Mouse (Mus musculus) hindbrain, embryonic 16.5 days (tissue): ENCODE data around the gene Wdr93. TPM values are rescaled to one million over a fixed set of nuclear protein-coding genes. Genes with fewer than 3 reads are reported as not detected.

Experiments used
- ATAC-seq: fragments of 200-750 bp; cut with Nextera tagmentation; 2 replicates; pipeline ENCODE4 v1.8.0; 2017; ENCODE audit warnings: moderate TSS enrichment, moderate library complexity
- H3K27ac ChIP-seq: fragments of 300-500 bp; sonication (generic); 2 replicates; pipeline ENCODE4 v1.5.1; 2014; ENCODE audit warnings: low read depth, mild to moderate bottlenecking, control low read depth, low read length, moderate library complexity
- H3K27me3 ChIP-seq: fragments of 300-500 bp; sonication (generic); replicated peaks from 2 replicates; pipeline ENCODE4 v1.6.1; 2014; ENCODE audit warnings: low read length; ENCODE audit not compliant: control insufficient read depth, insufficient read depth
- H3K36me3 ChIP-seq: fragments of 300-500 bp; sonication (generic); 2 replicates; pipeline ENCODE4 v1.6.1; 2014; ENCODE audit warnings: mild to moderate bottlenecking, low read length, moderate library complexity, mixed read lengths; ENCODE audit not compliant: control insufficient read depth, insufficient read depth
- H3K4me1 ChIP-seq: fragments of 300-500 bp; sonication (generic); 2 replicates; pipeline ENCODE4 v1.6.1; 2014; ENCODE audit warnings: low read depth, low read length; ENCODE audit not compliant: control insufficient read depth, insufficient read depth
- H3K4me2 ChIP-seq: fragments of 300-500 bp; sonication (generic); 2 replicates; pipeline ENCODE4 v1.6.1; 2014; ENCODE audit warnings: mild to moderate bottlenecking, low read length, control low read depth, moderate library complexity
- H3K4me3 ChIP-seq: fragments of 300-500 bp; sonication (generic); 2 replicates; pipeline ENCODE4 v1.5.1; 2014; ENCODE audit warnings: mild to moderate bottlenecking, low read length, control low read depth, moderate library complexity
- H3K9ac ChIP-seq: fragments of 300-500 bp; sonication (generic); 2 replicates; pipeline ENCODE4 v1.6.1; 2014; ENCODE audit warnings: low read depth, mild to moderate bottlenecking, control low read depth, low read length, moderate library complexity
- H3K9me3 ChIP-seq: fragments of 300-500 bp; sonication (generic); 2 replicates; pipeline ENCODE4 v1.6.1; 2014; ENCODE audit warnings: mild to moderate bottlenecking, low read length, moderate library complexity; ENCODE audit not compliant: control insufficient read depth
- WGBS: fragments of 180-500 bp; shearing (Covaris S2); extraction: QIAGEN DNeasy Blood & Tissue Kit; methylation state at CpG from one replicate; pipeline ENCODE4 v1.1.7; 2014; 5-methylcytosine and 5-hydroxymethylcytosine counted together
- polyA plus RNA-seq: library from polyadenylated mRNA; unstranded; fragments of >200 nt; fragmentation: Nextera tagmentation; extraction: Ambion mirVana; gene quantifications from 2 replicates; pipeline ENCODE4 v1.2.1, GENCODE M21; 2015

The Wdr93 gene
- polyA plus RNA-seq = 0.51 and 0.52 TPM in 2 replicates

- no peaks in the 10 kb centered on the region for H3K9me3 ChIP-seq
- no peaks in the 10 kb centered on the region for H3K27me3 ChIP-seq
- H3K27ac ChIP-seq = no peak within 1 kb of the TSS
- peak within 1 kb of the TSS; percentile 72 for H3K4me3 ChIP-seq
- H3K36me3 ChIP-seq = no peaks in the 10 kb centered on the region
- peak within 1 kb of the TSS; percentile 97 for H3K4me2 ChIP-seq
- peak within 1 kb of the TSS; percentile 67 for H3K9ac ChIP-seq
- H3K4me1 ChIP-seq = peaks cover 6% of the 10 kb centered on the region
- 4% methylated on average over 46 of the region's 46 CpGs for WGBS
- ATAC-seq = peak; percentile 95
These were observed at the start of gene Wdr93, which contains the start of gene Pex11a for GRCm38 (mm10) chr7:79742659-79743536. TSS of gene Wdr93 (plus strand) at chr7:79743163. TSS of gene Pex11a (minus strand) at chr7:79743131.

DNA sequence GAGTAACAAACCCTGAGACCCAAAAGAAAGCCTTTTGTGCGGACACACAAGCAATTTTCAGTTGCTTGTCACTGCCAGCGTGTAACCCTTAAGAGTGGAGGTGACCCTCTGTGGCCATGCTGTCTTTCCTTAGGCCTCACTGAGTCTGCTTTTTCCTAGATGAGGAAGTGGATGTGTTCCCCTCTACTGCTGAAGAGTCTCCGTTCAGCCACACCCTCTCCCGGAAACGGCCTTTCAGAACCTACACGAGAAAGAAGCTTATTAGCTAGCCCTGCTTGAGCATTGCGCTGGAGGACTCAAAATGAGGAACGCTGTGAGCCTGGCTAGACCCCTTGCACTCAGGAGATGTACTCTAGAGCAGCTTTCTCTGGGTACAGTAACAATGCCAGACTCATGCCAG lies 46.5 kb upstream of the Wdr93 start:
- H3K9me3 ChIP-seq = no peaks in the 10 kb centered on the region
- no peaks in the 10 kb centered on the region for H3K4me1 ChIP-seq
- H3K27ac ChIP-seq = no peak overlapping the region
- no peaks in the 10 kb centered on the region for H3K27me3 ChIP-seq
- peaks cover 3% of the 10 kb centered on the region; the same call in 1 of the 2 replicates for H3K36me3 ChIP-seq
- 88% methylated on average over 8 of the region's 8 CpGs for WGBS
- no peak overlapping the region for H3K9ac ChIP-seq
- no peak overlapping the region for H3K4me3 ChIP-seq
- no peak overlapping the region for H3K4me2 ChIP-seq
- ATAC-seq = no peak

- Histone ChIP-seq H3K4me2 (no peak overlapping the region), H3K27me3 (no peaks in the 10 kb centered on the region), H3K36me3 (no peaks in the 10 kb centered on the region), H3K4me1 (no peaks in the 10 kb centered on the region), H3K9ac (no peak overlapping the region), H3K27ac (no peak overlapping the region), H3K4me3 (no peak overlapping the region), H3K9me3 (no peaks in the 10 kb centered on the region)
- ATAC-seq = no peak
- WGBS = 74% methylated on average over 16 of the region's 16 CpGs
These were observed 40.2 kb upstream of the Wdr93 start for GRCm38 (mm10) chr7:79702755-79703154.

DNA sequence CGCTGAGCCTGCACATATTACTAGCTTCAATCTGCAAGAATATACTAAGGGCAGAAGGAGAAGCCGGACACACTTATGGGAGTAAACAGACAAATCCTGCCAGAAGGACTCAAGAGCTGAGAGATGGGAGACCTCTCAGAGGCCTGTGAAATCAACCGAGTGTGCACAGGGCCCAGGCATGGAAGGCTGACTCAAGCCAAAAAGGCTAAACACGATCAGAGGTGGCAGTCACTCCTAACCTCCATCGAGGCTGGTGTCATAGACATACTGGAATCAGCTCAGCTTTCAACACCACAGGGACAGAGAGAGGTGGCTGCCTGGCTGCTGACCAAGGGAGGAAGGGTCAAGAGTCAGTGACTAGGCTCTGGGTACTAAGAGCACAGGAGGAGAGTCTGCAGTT lies 37.8 kb upstream of the Wdr93 start:
- H3K4me1 ChIP-seq = no peaks in the 10 kb centered on the region; the same call in 1 of the 2 replicates
- H3K36me3 ChIP-seq = no peaks in the 10 kb centered on the region
- no peak overlapping the region for H3K4me3 ChIP-seq
- no peak overlapping the region for H3K9ac ChIP-seq
- H3K9me3 ChIP-seq = no peaks in the 10 kb centered on the region
- no peak overlapping the region for H3K27ac ChIP-seq
- no peak for ATAC-seq
- 0 out of 2 replicates have a peak, but pooled peaks cover 2% of the 10 kb centered on the region for H3K27me3 ChIP-seq
- H3K4me2 ChIP-seq = no peak overlapping the region
- 92% methylated on average over 5 of the region's 5 CpGs for WGBS

- ATAC-seq = peak; percentile 92
These were observed 32.8 kb upstream of the Wdr93 start for GRCm38 (mm10) chr7:79710130-79710607.

DNA sequence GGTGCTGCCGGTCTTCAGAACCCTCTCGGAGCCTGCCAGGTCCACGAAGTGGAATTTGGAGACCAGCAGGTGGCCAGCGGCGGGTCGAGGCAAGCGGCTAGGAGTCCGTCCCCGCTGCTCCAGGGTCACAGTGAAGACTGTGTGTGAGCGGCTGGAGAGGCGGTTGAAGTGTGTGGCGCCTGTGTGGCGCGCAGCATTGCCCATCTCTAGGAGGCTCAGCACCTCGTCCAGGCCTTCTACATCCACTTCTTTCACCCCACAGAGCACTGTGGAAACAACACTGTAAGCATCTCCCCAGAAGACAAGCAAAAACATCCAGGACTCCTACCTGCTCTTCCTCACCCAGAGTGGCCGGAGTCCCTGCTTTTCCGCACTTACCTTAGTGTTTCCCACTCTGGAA lies 32.1 kb upstream of the Wdr93 start:
- Histone ChIP-seq H3K36me3 (no peaks in the 10 kb centered on the region), H3K4me1 (peaks cover 15% of the 10 kb centered on the region; the same call in 1 of the 2 replicates), H3K4me2 (peak overlapping the region; percentile 61), H3K9ac (peak overlapping the region; percentile 53), H3K27me3 (0 out of 2 replicates have a peak, but pooled peaks cover 2% of the 10 kb centered on the region), H3K9me3 (no peaks in the 10 kb centered on the region), H3K4me3 (peak overlapping the region; percentile 53), H3K27ac (peak overlapping the region; percentile 48)
- 21% methylated on average over 17 of the region's 17 CpGs for WGBS
- ATAC-seq = no peak; the same call in 1 of the 2 replicates

More at GRCm38 (mm10) chr7:79710130-79710607, 32.8 kb upstream of the Wdr93 start:
- H3K27me3 ChIP-seq = 0 out of 2 replicates have a peak, but pooled peaks cover 2% of the 10 kb centered on the region
- H3K4me3 ChIP-seq = peak overlapping the region; percentile 53
- peak overlapping the region; percentile 53 for H3K9ac ChIP-seq
- H3K9me3 ChIP-seq = no peaks in the 10 kb centered on the region
- H3K4me2 ChIP-seq = peak overlapping the region; percentile 61
- peak overlapping the region; percentile 48 for H3K27ac ChIP-seq
- WGBS = 1% methylated on average over 55 of the region's 55 CpGs
- H3K36me3 ChIP-seq = no peaks in the 10 kb centered on the region
- peaks cover 9% of the 10 kb centered on the region; the same call in 1 of the 2 replicates for H3K4me1 ChIP-seq

DNA sequence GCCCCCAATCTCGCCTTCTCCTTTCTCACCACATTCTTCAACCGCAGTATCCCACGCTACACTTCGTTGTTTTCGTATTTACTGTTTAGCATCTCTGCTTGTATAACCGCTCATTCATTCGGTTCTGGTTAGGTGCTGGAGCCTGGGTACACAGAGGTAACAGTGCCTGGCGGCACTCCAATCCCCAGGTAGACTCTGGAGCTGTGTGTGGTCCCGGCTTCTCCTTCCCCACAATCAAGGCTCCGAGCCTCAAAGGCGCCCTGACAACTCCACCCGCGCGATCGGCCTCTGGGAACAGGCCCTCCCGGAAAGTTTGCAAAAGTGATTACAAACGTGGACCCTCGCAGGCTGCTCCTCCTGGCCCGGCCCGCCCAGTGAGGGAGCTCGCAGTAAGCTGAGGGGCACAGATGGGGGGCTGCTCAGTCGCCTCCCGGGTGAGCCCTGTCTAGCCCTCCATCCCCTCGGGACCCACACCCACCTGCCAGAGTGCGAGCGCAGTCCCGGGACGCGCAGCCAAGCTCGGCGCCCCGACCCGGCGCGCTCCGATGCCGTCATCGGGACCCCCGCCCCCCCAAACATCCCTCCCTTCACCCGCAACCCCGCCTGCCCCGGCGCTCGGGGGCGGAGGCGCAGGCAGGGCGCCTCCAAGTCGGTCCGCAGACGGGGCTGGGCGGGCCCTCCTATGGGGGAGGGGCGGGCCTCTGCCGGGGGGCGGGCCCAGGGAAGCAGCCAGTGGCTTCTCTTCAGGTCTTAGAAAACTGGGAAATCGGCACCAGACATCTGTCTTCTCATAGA lies 27.6 kb upstream of the Wdr93 start, which contains the start of gene Kif7:
Gene Kif7 (minus strand): TSS at position 534 of the 795 bp plus-strand sequence.
- H3K36me3 ChIP-seq = no peaks in the 10 kb centered on the region
- ATAC-seq = peak; percentile 89
- peak within 1 kb of the TSS; percentile 76 for H3K9ac ChIP-seq
- H3K4me3 ChIP-seq = peak within 1 kb of the TSS; percentile 68
- 0 out of 2 replicates have a peak, but pooled peaks cover 2% of the 10 kb centered on the region for H3K27me3 ChIP-seq
- 0 out of 2 replicates have a peak within 1 kb of the TSS, but pooled peaks have one; percentile 1 for H3K27ac ChIP-seq
- WGBS = under 1% methylated on average over 43 of the region's 55 CpGs
- no peaks in the 10 kb centered on the region for H3K9me3 ChIP-seq
- peak within 1 kb of the TSS; percentile 95 for H3K4me2 ChIP-seq
- peaks cover 15% of the 10 kb centered on the region for H3K4me1 ChIP-seq

DNA sequence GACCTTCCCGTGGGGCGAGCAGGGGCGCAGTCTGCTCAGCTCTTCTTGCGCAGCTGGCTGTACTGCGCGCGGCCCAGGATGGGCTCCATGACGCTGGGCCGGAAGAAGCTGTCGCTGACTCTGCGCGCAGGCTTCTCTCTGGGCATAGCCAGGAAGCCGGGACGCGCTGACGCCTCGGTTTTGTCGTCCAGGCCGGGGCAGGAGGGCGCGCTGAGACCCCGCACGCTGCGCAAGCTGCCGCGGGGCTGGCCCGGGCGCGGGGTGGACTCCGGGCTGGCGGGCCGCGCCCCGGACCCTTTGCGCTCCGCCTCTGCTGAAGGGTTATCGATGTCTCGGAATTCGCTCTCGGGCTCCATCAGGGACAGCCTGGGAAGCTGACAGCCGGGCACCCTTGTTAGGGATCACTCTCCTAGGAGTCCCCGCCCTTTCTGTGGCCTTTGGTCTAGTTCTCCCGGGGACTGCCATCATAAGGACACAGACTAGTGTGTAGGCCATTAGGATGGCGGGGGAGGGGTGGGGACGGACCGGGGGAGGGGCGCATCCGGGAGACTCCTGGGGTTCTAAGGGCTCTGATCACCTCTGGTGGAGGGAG lies 21.5 kb upstream of the Wdr93 start:
- H3K27ac ChIP-seq = no peak overlapping the region
- H3K27me3 ChIP-seq = 0 out of 2 replicates have a peak, but pooled peaks cover 2% of the 10 kb centered on the region
- H3K9ac ChIP-seq = peak overlapping the region; percentile 83
- peak overlapping the region; percentile 63 for H3K4me3 ChIP-seq
- H3K4me2 ChIP-seq = peak overlapping the region; percentile 91
- H3K36me3 ChIP-seq = no peaks in the 10 kb centered on the region
- no peaks in the 10 kb centered on the region for H3K4me1 ChIP-seq
- peak; percentile 85 for ATAC-seq
- H3K9me3 ChIP-seq = no peaks in the 10 kb centered on the region
- WGBS = under 1% methylated on average over 43 of the region's 48 CpGs
